10 mouse cellular contexts compared by ENCODE assay signal in genomic region chr3:67344599-67344998, GRCm38 (mm10). TPM values are rescaled to one million over a fixed set of nuclear protein-coding genes. Genes with fewer than 3 reads are reported as not detected.
DNase-seq lines count a peak whose midpoint lies in the region; ATAC-seq and TF ChIP-seq lines count a peak whose summit lies in the region.
"Had no signal": no experiment of that assay in that cellular context is flagged by ENCODE, and none has a peak within 500 bp of the region (broad histone marks: within the 10 kb centered on the region; RNA-seq: fewer than 3 reads in every experiment).

No protein-coding gene starts in this region.

- no peaks in the 10 kb centered on the region for H3K79me2 ChIP-seq in MEL (ENCODE audit: control insufficient read depth, insufficient read depth, low read length, poor library complexity)

- H3K36me3 ChIP-seq in intestine, postnatal 0 days (ENCODE audit: control insufficient read depth, insufficient read depth): no peaks in the 10 kb centered on the region
- H3K36me3 ChIP-seq in intestine, embryonic 16.5 days (ENCODE audit: control insufficient read depth, insufficient read depth, low read length): no peaks in the 10 kb centered on the region
- H3K36me3 ChIP-seq in MEL (ENCODE audit: control insufficient read depth in 1 of 2, insufficient read depth in 2 of 2, low read length in 2 of 2): peaks cover 0 to 2% of the 10 kb centered on the region in 2 experiments; a peak in 1 of 4 replicates
- no peaks in the 10 kb centered on the region for H3K36me3 ChIP-seq in heart, postnatal 0 days (replicated peaks; ENCODE audit: control insufficient read depth, insufficient read depth, low read length)
- no peaks in the 10 kb centered on the region for H3K36me3 ChIP-seq in stomach, postnatal 0 days (ENCODE audit: control insufficient read depth, insufficient read depth, low read length)
- H3K36me3 ChIP-seq: embryonic facial prominence, embryonic 12.5 days had no signal

- 9% methylated on average over 2 of the region's 2 CpGs for WGBS in intestine, postnatal 0 days
- 13% methylated on average over 2 of the region's 2 CpGs for WGBS in intestine, embryonic 16.5 days
- 6% methylated on average over 2 of the region's 2 CpGs for WGBS in heart, postnatal 0 days
- 7% methylated on average over 2 of the region's 2 CpGs for WGBS in stomach, postnatal 0 days

- TF ChIP-seq CTCF in intestine, postnatal 0 days (IDR thresholded peaks at IDR 0.05; ENCODE audit: low read depth): peak; percentile 87
- peak; percentile 73 to 94 (median 74) for TF ChIP-seq CTCF in MEL (IDR thresholded peaks at IDR 0.05 in 2 of 3, conservative IDR thresholded peaks at IDR 0.05 in 1 of 3; ENCODE audit: control insufficient read depth in 1 of 3, insufficient read depth in 1 of 3, low read depth in 2 of 3, low read length in 3 of 3, poor library complexity in 1 of 3, severe bottlenecking in 1 of 3)
- peak; percentile 88 for TF ChIP-seq CTCF in heart, postnatal 0 days (IDR thresholded peaks at IDR 0.05; ENCODE audit: low read depth)
- peak; percentile 86 for TF ChIP-seq CTCF in stomach, postnatal 0 days (IDR thresholded peaks at IDR 0.05; ENCODE audit: low read depth)

- H3K9me3 ChIP-seq in intestine, postnatal 0 days (ENCODE audit: control insufficient read depth): no peaks in the 10 kb centered on the region
- H3K9me3 ChIP-seq in intestine, embryonic 16.5 days (ENCODE audit: control insufficient read depth, low read length): no peaks in the 10 kb centered on the region
- no peaks in the 10 kb centered on the region for H3K9me3 ChIP-seq in MEL (replicated peaks; ENCODE audit: insufficient read depth, low read length)
- H3K9me3 ChIP-seq in heart, postnatal 0 days (replicated peaks; ENCODE audit: control insufficient read depth, low read length): no peaks in the 10 kb centered on the region
- H3K9me3 ChIP-seq in stomach, postnatal 0 days (ENCODE audit: control insufficient read depth, low read length): no peaks in the 10 kb centered on the region
- H3K9me3 ChIP-seq: embryonic facial prominence, embryonic 12.5 days had no signal

- TF ChIP-seq RAD21 in MEL (IDR thresholded peaks at IDR 0.05; ENCODE audit: low read depth, low read length): peak; percentile 95

- H3K4me3 ChIP-seq in intestine, postnatal 0 days (ENCODE audit: low read depth, low read length): no peak overlapping the region
- H3K4me3 ChIP-seq in intestine, embryonic 16.5 days (ENCODE audit: low read length): no peak overlapping the region
- no peak overlapping the region for H3K4me3 ChIP-seq in MEL (ENCODE audit: control insufficient read depth in 1 of 2, insufficient read depth in 1 of 2, low read depth in 2 of 2, low read length in 2 of 2)
- H3K4me3 ChIP-seq in heart, postnatal 0 days (ENCODE audit: low read depth, low read length): no peak overlapping the region
- no peak overlapping the region for H3K4me3 ChIP-seq in stomach, postnatal 0 days (ENCODE audit: low read depth, low read length)
- H3K4me3 ChIP-seq: embryonic facial prominence, embryonic 12.5 days had no signal

- no peak for TF ChIP-seq POLR2A in MEL (IDR thresholded peaks at IDR 0.05; ENCODE audit: control insufficient read depth in 1 of 2, insufficient read depth in 1 of 2, low read depth in 1 of 2, low read length in 2 of 2, poor library complexity in 1 of 2)

- no peak for TF ChIP-seq EP300 in MEL (IDR thresholded peaks at IDR 0.05; ENCODE audit: low read depth in 1 of 2, low read length in 2 of 2)
- no peak for TF ChIP-seq EP300 in heart, postnatal 0 days (IDR thresholded peaks at IDR 0.05; ENCODE audit: low read depth)
- no peak for TF ChIP-seq EP300 in stomach, postnatal 0 days (optimal IDR thresholded peaks at IDR 0.05)

- H3K4me2 ChIP-seq in intestine, postnatal 0 days (replicated peaks; ENCODE audit: low read depth): no peak overlapping the region
- H3K4me2 ChIP-seq in intestine, embryonic 16.5 days (ENCODE audit: low read depth, low read length): no peak overlapping the region
- H3K4me2 ChIP-seq in heart, postnatal 0 days (ENCODE audit: low read depth, low read length): no peak overlapping the region
- H3K4me2 ChIP-seq in stomach, postnatal 0 days (replicated peaks; ENCODE audit: low read depth): no peak overlapping the region
- H3K4me2 ChIP-seq: embryonic facial prominence, embryonic 12.5 days had no signal

- no peak overlapping the region for H3K9ac ChIP-seq in intestine, postnatal 0 days (ENCODE audit: low read depth, low read length)
- H3K9ac ChIP-seq in intestine, embryonic 16.5 days (ENCODE audit: low read depth, low read length): no peak overlapping the region
- H3K9ac ChIP-seq in MEL (ENCODE audit: control insufficient read depth, low read depth, low read length, poor library complexity, severe bottlenecking): no peak overlapping the region
- H3K9ac ChIP-seq in heart, postnatal 0 days (replicated peaks; ENCODE audit: low read depth, low read length): no peak overlapping the region
- no peak overlapping the region for H3K9ac ChIP-seq in stomach, postnatal 0 days (ENCODE audit: low read length)
- H3K9ac ChIP-seq: embryonic facial prominence, embryonic 12.5 days had no signal

- H3K4me1 ChIP-seq in intestine, postnatal 0 days (replicated peaks; ENCODE audit: control insufficient read depth, insufficient read depth, low read length): no peaks in the 10 kb centered on the region
- no peaks in the 10 kb centered on the region for H3K4me1 ChIP-seq in intestine, embryonic 16.5 days (ENCODE audit: control insufficient read depth, insufficient read depth, low read length)
- no peaks in the 10 kb centered on the region for H3K4me1 ChIP-seq in MEL (ENCODE audit: control insufficient read depth in 1 of 2, insufficient read depth in 2 of 2, low read length in 2 of 2)
- H3K4me1 ChIP-seq in heart, postnatal 0 days (ENCODE audit: control insufficient read depth, insufficient read depth): no peaks in the 10 kb centered on the region
- H3K4me1 ChIP-seq in stomach, postnatal 0 days (replicated peaks; ENCODE audit: control insufficient read depth, insufficient read depth): no peaks in the 10 kb centered on the region
- H3K4me1 ChIP-seq: embryonic facial prominence, embryonic 12.5 days had no signal

- no peaks in the 10 kb centered on the region for H3K27me3 ChIP-seq in intestine, postnatal 0 days (replicated peaks; ENCODE audit: control insufficient read depth, insufficient read depth, low read length)
- no peaks in the 10 kb centered on the region for H3K27me3 ChIP-seq in intestine, embryonic 16.5 days (replicated peaks; ENCODE audit: control insufficient read depth, insufficient read depth, low read length)
- no peaks in the 10 kb centered on the region for H3K27me3 ChIP-seq in MEL (ENCODE audit: control insufficient read depth in 1 of 2, insufficient read depth in 2 of 2, low read length in 2 of 2)
- no peaks in the 10 kb centered on the region for H3K27me3 ChIP-seq in heart, postnatal 0 days (ENCODE audit: control insufficient read depth, insufficient read depth, low read length)
- no peaks in the 10 kb centered on the region for H3K27me3 ChIP-seq in stomach, postnatal 0 days (ENCODE audit: control insufficient read depth, insufficient read depth, low read length)
- H3K27me3 ChIP-seq: embryonic facial prominence, embryonic 12.5 days had no signal

- peak; percentile 76 for DNase-seq in MEL (ENCODE audit: low read depth, low spot score)
- peak; percentile 78 to 83 for DNase-seq in cerebellum, postnatal 10 days
- DNase-seq in heart, postnatal 0 days (ENCODE audit: low spot score): peak; percentile 18
- DNase-seq in layer of hippocampus, postnatal 14 days (ENCODE audit: low spot score in 2 of 2): peak; percentile 65 to 76
- DNase-seq in mesoderm, embryonic 11.5 days (ENCODE audit: low read depth, low spot score): peak; percentile 76
- DNase-seq in stomach, postnatal 0 days (ENCODE audit: low spot score): peak; percentile 36

- no peak overlapping the region for H3K27ac ChIP-seq in intestine, postnatal 0 days (ENCODE audit: low read depth, low read length)
- no peak overlapping the region for H3K27ac ChIP-seq in intestine, embryonic 16.5 days (ENCODE audit: low read length)
- no peak overlapping the region for H3K27ac ChIP-seq in MEL (ENCODE audit: control insufficient read depth, low read depth, low read length)
- no peak overlapping the region for H3K27ac ChIP-seq in heart, postnatal 0 days (ENCODE audit: low read depth)
- H3K27ac ChIP-seq in stomach, postnatal 0 days (replicated peaks): no peak overlapping the region
- H3K27ac ChIP-seq: embryonic facial prominence, embryonic 12.5 days; macrophage had no signal

- no peak for ATAC-seq in intestine, postnatal 0 days
- no peak for ATAC-seq in intestine, embryonic 16.5 days
- ATAC-seq in heart, postnatal 0 days (ENCODE audit: insufficient read depth, low read depth): no peak
- no peak for ATAC-seq in stomach, postnatal 0 days (ENCODE audit: low FRiP score, low TSS enrichment)

TF ChIP-seq in MEL, 35 proteins besides CTCF, POLR2A, EP300 and RAD21 (continues in another document):
- TF ChIP-seq CHD1 (IDR thresholded peaks at IDR 0.05; ENCODE audit: low read depth, low read length) (no peak), SMC3 (IDR thresholded peaks at IDR 0.05; ENCODE audit: low read depth, low read length) (peak; percentile 92), USF1 (IDR thresholded peaks at IDR 0.05; ENCODE audit: low read depth, low read length) (no peak), POLR2AphosphoS2 (IDR thresholded peaks at IDR 0.05; ENCODE audit: low read length) (no peak)

RNA-seq across cellular contexts. Expression of gene Mlf1, which starts 29.3 kb away (rescaled TPM):
- 4.5 and 4.8 TPM in 2 replicates for polyA plus RNA-seq in intestine, postnatal 0 days (2015; fragmentation: Nextera tagmentation; extraction: Ambion mirVana)
- 5.1 and 6.5 TPM in 2 replicates for polyA plus RNA-seq in intestine, embryonic 16.5 days (2015; fragmentation: Nextera tagmentation; extraction: Ambion mirVana)
- 7.8 and 8.1 TPM in 2 replicates for total RNA-seq in MEL (2012; rRNA removed)
- 1 to 10 TPM in 1 of 2 experiments, not detected in 1; 6.9 TPM for polyA plus RNA-seq in MEL (2012; ENCODE audit: insufficient read depth in 1 of 2, insufficient read length in 2 of 2, low read depth in 1 of 2, low replicate concordance in 2 of 2, missing spikeins in 1 of 2)
- total RNA-seq in heart, postnatal 0 days (2014; rRNA removed; ENCODE audit: low replicate concordance): 153 and 221 TPM in 2 replicates
- polyA plus RNA-seq in heart, postnatal 0 days (2015; fragmentation: Nextera tagmentation; extraction: Ambion mirVana): 609 and 675 TPM in 2 replicates
- 1 to 10 TPM; 1.0 to 3.8 TPM for total RNA-seq in layer of hippocampus, postnatal 14 days (2021)
- 5.1 and 5.7 TPM in 2 replicates for polyA plus RNA-seq in stomach, postnatal 0 days (2015; fragmentation: Nextera tagmentation; extraction: Ambion mirVana)
- polyA plus RNA-seq: macrophage had no signal

RNA-seq across cellular contexts. Expression of gene Gm17402, which starts 30.4 kb away (rescaled TPM):
- polyA plus RNA-seq in intestine, postnatal 0 days (2015; fragmentation: Nextera tagmentation; extraction: Ambion mirVana): not detected in 2 replicates
- polyA plus RNA-seq in intestine, embryonic 16.5 days (2015; fragmentation: Nextera tagmentation; extraction: Ambion mirVana): not detected in 2 replicates
- total RNA-seq in MEL (2012; rRNA removed): not detected in 2 replicates
- not detected for polyA plus RNA-seq in MEL (2012; ENCODE audit: insufficient read depth in 1 of 2, insufficient read length in 2 of 2, low read depth in 1 of 2, low replicate concordance in 2 of 2, missing spikeins in 1 of 2)
- total RNA-seq in heart, postnatal 0 days (2014; rRNA removed; ENCODE audit: low replicate concordance): not detected in 2 replicates
- not detected in 2 replicates for polyA plus RNA-seq in heart, postnatal 0 days (2015; fragmentation: Nextera tagmentation; extraction: Ambion mirVana)
- not detected for total RNA-seq in layer of hippocampus, postnatal 14 days (2021)
- not detected in 2 replicates for polyA plus RNA-seq in stomach, postnatal 0 days (2015; fragmentation: Nextera tagmentation; extraction: Ambion mirVana)
- polyA plus RNA-seq: embryonic facial prominence, embryonic 12.5 days; macrophage had no signal

Comparison
In these comparisons a context has a peak if more than half of its experiments do, and no peak if none do; other contexts are left out.
1. DNase-seq: peak in every context shown above with its lines; median percentile 80 in cerebellum, postnatal 10 days; 76 in MEL; 76 in mesoderm, embryonic 11.5 days; 70 in layer of hippocampus, postnatal 14 days; 36 in stomach, postnatal 0 days; 18 in heart, postnatal 0 days.
2. RNA of gene Mlf1, which starts 29.3 kb away (polyA plus RNA-seq): 609 to 675 TPM in heart, postnatal 0 days; 6.9 TPM in MEL, 5.1 to 6.5 TPM in intestine, embryonic 16.5 days, 5.1 to 5.7 TPM in stomach, postnatal 0 days and 4.5 to 4.8 TPM in intestine, postnatal 0 days; every median in the first group is over 10 times any median in the second.
3. Peak in every context shown above with its lines, with median percentiles within 50 percentile points of each other: CTCF ChIP-seq.